Mouse (Mus musculus) CH12.LX (cell line): ENCODE measurements around the gene Ptprm. TPM values are rescaled to one million over a fixed set of nuclear protein-coding genes. Genes with fewer than 3 reads are reported as not detected.

Source experiments
- DNase-seq: peaks from one replicate; pipeline ENCODE4 v3.0.0-alpha.2; 2013; ENCODE audit errors: extremely low read depth
- H3K27ac ChIP-seq: 2 replicates; pipeline ENCODE4 v1.5.1; 2012; ENCODE audit warnings: low read depth, mild to moderate bottlenecking, control low read depth, moderate library complexity; ENCODE audit not compliant: insufficient read depth
- H3K27me3 ChIP-seq: replicated peaks from 2 replicates; pipeline ENCODE3; 2012; ENCODE audit warnings: inconsistent platforms
- H3K36me3 ChIP-seq, 2 experiments: replicated peaks in 1 of 2; 2 replicates each; pipeline versions ENCODE3 to v1.6.1; 2012; ENCODE audit warnings: inconsistent platforms in 1 of 2, low read length in 1 of 2, mild to moderate bottlenecking in 1 of 2, mixed read lengths in 1 of 2, moderate library complexity in 1 of 2; ENCODE audit not compliant: control insufficient read depth in 1 of 2, insufficient read depth in 1 of 2
- H3K4me1 ChIP-seq, 2 experiments: 2 replicates each; pipeline ENCODE4 v1.6.1; 2012; ENCODE audit warnings: inconsistent platforms in 1 of 2, moderate library complexity in 1 of 2; ENCODE audit not compliant: insufficient read depth in 2 of 2, control insufficient read depth in 1 of 2
- H3K4me2 ChIP-seq: 2 replicates; pipeline ENCODE4 v1.6.1; 2012; ENCODE audit warnings: low read depth, mild to moderate bottlenecking, control low read depth; ENCODE audit not compliant: poor library complexity, insufficient read depth, severe bottlenecking
- H3K4me3 ChIP-seq, 3 experiments: fragments of 150-350 bp in 1 of 3; sonication (generic) in 1 of 3; replicated peaks in 1 of 3; 2 replicates each; pipeline versions ENCODE3 to v1.5.1; 2011 to 2012; ENCODE audit warnings: low read depth in 2 of 3, low read length in 2 of 3, mild to moderate bottlenecking in 2 of 3, moderate library complexity in 2 of 3, control low read depth in 1 of 3, improper control_type of control experiment in 1 of 3, inconsistent platforms in 1 of 3, mixed read lengths in 1 of 3; ENCODE audit not compliant: poor library complexity in 1 of 3
- H3K79me2 ChIP-seq: replicated peaks from 2 replicates; pipeline ENCODE4 v1.6.1; 2012; ENCODE audit warnings: mild to moderate bottlenecking, moderate library complexity; ENCODE audit not compliant: control insufficient read depth, poor library complexity, insufficient read depth, severe bottlenecking; ENCODE audit errors: extremely low read depth
- H3K9ac ChIP-seq: 2 replicates; pipeline ENCODE4 v1.6.1; 2012; ENCODE audit warnings: low read depth, mild to moderate bottlenecking, control low read depth, moderate library complexity; ENCODE audit not compliant: insufficient read depth
- H3K9me3 ChIP-seq: replicated peaks from 2 replicates; pipeline ENCODE3; 2012; ENCODE audit warnings: low read length, inconsistent platforms, mixed read lengths
- CHD1 ChIP-seq: IDR thresholded peaks from 2 replicates; pipeline ENCODE4 v1.6.1; 2012; ENCODE audit warnings: low read depth, low read length, improper control_type of control experiment, inconsistent platforms
- E2F4 ChIP-seq: IDR thresholded peaks from 2 replicates; pipeline ENCODE4 v1.6.1; 2011; ENCODE audit warnings: low read depth, low read length, improper control_type of control experiment; ENCODE audit not compliant: insufficient replicate concordance
- EP300 ChIP-seq: IDR thresholded peaks from 2 replicates; pipeline ENCODE4 v1.6.1; 2011; ENCODE audit warnings: low read length, improper control_type of control experiment
- GABPA ChIP-seq: IDR thresholded peaks from 2 replicates; pipeline ENCODE4 v1.6.1; 2012; ENCODE audit warnings: low read depth, low read length, improper control_type of control experiment, inconsistent platforms; ENCODE audit not compliant: insufficient replicate concordance
- HCFC1 ChIP-seq: IDR thresholded peaks from 2 replicates; pipeline ENCODE4 v1.6.1; 2012; ENCODE audit warnings: low read depth, mild to moderate bottlenecking, inconsistent platforms, low read length, improper control_type of control experiment
- IRF4 ChIP-seq: IDR thresholded peaks from 2 replicates; pipeline ENCODE4 v1.6.1; 2014; ENCODE audit warnings: low read depth, mild to moderate bottlenecking, inconsistent platforms, low read length, improper control_type of control experiment
- KAT2A ChIP-seq: IDR thresholded peaks from 2 replicates; pipeline ENCODE4 v1.6.1; 2012; ENCODE audit warnings: low read length, improper control_type of control experiment, inconsistent platforms; ENCODE audit not compliant: insufficient replicate concordance
- MAFK ChIP-seq: IDR thresholded peaks from 2 replicates; pipeline ENCODE4 v1.6.1; 2011; ENCODE audit warnings: low read length, improper control_type of control experiment; ENCODE audit not compliant: insufficient replicate concordance
- MEF2A ChIP-seq: IDR thresholded peaks from 2 replicates; pipeline ENCODE4 v1.6.1; 2014; ENCODE audit warnings: low read depth, mild to moderate bottlenecking, inconsistent platforms, low read length, improper control_type of control experiment, borderline replicate concordance
- MXI1 ChIP-seq: IDR thresholded peaks from 2 replicates; pipeline ENCODE4 v1.6.1; 2011; ENCODE audit warnings: mild to moderate bottlenecking, low read depth, low read length, improper control_type of control experiment
- MYC ChIP-seq: IDR thresholded peaks from 2 replicates; pipeline ENCODE4 v1.6.1; 2011; ENCODE audit warnings: low read depth, mild to moderate bottlenecking, improper control_type of control experiment, low read length
- NRF1 ChIP-seq: IDR thresholded peaks from 2 replicates; pipeline ENCODE4 v1.6.1; 2014; ENCODE audit warnings: low read depth, mild to moderate bottlenecking, inconsistent platforms, low read length, improper control_type of control experiment, moderate library complexity
- RAD21 ChIP-seq: IDR thresholded peaks from 2 replicates; pipeline ENCODE4 v1.6.1; 2011; ENCODE audit warnings: low read depth, mild to moderate bottlenecking, low read length, improper control_type of control experiment, moderate library complexity
- RCOR1 ChIP-seq: conservative IDR thresholded peaks from 2 replicates; pipeline ENCODE4 v1.6.1; 2012; ENCODE audit warnings: low read depth, mild to moderate bottlenecking, inconsistent platforms, low read length, improper control_type of control experiment
- SIN3A ChIP-seq: IDR thresholded peaks from 2 replicates; pipeline ENCODE4 v1.6.1; 2012; ENCODE audit warnings: low read length, improper control_type of control experiment, inconsistent platforms
- SMC3 ChIP-seq: IDR thresholded peaks from 2 replicates; pipeline ENCODE4 v1.6.1; 2011; ENCODE audit warnings: low read depth, low read length, improper control_type of control experiment
- TBP ChIP-seq: conservative IDR thresholded peaks from 2 replicates; pipeline ENCODE4 v1.6.1; 2011; ENCODE audit warnings: low read depth, low read length, improper control_type of control experiment
- USF1 ChIP-seq: IDR thresholded peaks from 2 replicates; pipeline ENCODE4 v1.6.1; 2014; ENCODE audit warnings: low read depth, mild to moderate bottlenecking, inconsistent platforms, low read length, improper control_type of control experiment
- USF2 ChIP-seq: conservative IDR thresholded peaks from 2 replicates; pipeline ENCODE4 v1.6.1; 2011; ENCODE audit warnings: low read depth, low read length, improper control_type of control experiment
- dilution Hi-C: fragments of 300-500 bp; cut with MboI; formaldehyde crosslinking; loops from 2 replicates; pipeline ENCODE4 v1.14.3; 2020; ENCODE audit warnings: low sequenced_read_pairs; ENCODE audit not compliant: extremely low pct_unique_long_range_greater_than_20kb, extremely low pct_ligation_motif_present
- in situ Hi-C: fragments of 300-500 bp; cut with MboI; formaldehyde crosslinking; loops from 3 replicates; pipeline ENCODE4 v1.14.3; 2019; ENCODE audit warnings: low sequenced_read_pairs, low pct_ligation_motif_present, low pct_unique_long_range_greater_than_20kb, mixed read lengths
- polyA plus RNA-seq: library from polyadenylated mRNA; unstranded; fragments of >175 nt; gene quantifications from 2 replicates; pipeline ENCODE4 v1.2.1, GENCODE M21; 2012; ENCODE audit warnings: low read depth; ENCODE audit not compliant: insufficient read length
- total RNA-seq, 2 experiments: library from RNA; depleted of rRNA; stranded (reverse); fragments of 300-350 nt in 1 of 2; fragments of >200 nt in 1 of 2; gene quantifications; 2 replicates each; pipeline ENCODE4 v1.2.3; 2012 to 2014

Ptprm gene
- total and polyA plus RNA-seq, 3 experiments = not detected

- Histone ChIP-seq H3K79me2 (no peaks in the 10 kb centered on the region), H3K9ac (no peak overlapping the region), H3K4me3 (no peak overlapping the region), H3K9me3 (peaks cover 73% of the 10 kb centered on the region), H3K4me1 (no peaks in the 10 kb centered on the region), H3K27me3 (no peaks in the 10 kb centered on the region), H3K4me2 (no peak overlapping the region), H3K36me3 (no peaks in the 10 kb centered on the region), H3K27ac (no peak overlapping the region)
- in situ Hi-C loops (no loop called here), dilution Hi-C loops (no loop called here)
- no peak for TF ChIP-seq IRF4
- TF ChIP-seq E2F4 = no peak
- no peak for TF ChIP-seq MXI1
- TF ChIP-seq MAFK = no peak
- DNase-seq = no peak
Observed at GRCm38 (mm10) chr17:67298269-67298798, 55.9 kb downstream of the Ptprm start.

GRCm38 (mm10) chr17:67296604-67297595 lies 57.4 kb downstream of the Ptprm start:
- H3K9me3 ChIP-seq = peaks cover 70% of the 10 kb centered on the region

GRCm38 (mm10) chr17:67290662-67291240 lies 63.5 kb downstream of the Ptprm start:
- H3K36me3 ChIP-seq = no peaks in the 10 kb centered on the region
- dilution Hi-C loops (no loop called here), in situ Hi-C loops (no loop called here)
- peaks cover 63% of the 10 kb centered on the region for H3K9me3 ChIP-seq
- no peaks in the 10 kb centered on the region for H3K4me1 ChIP-seq
- H3K27ac ChIP-seq = no peak overlapping the region
- H3K4me3 ChIP-seq = no peak overlapping the region
- H3K79me2 ChIP-seq = no peaks in the 10 kb centered on the region
- no peak for TF ChIP-seq TBP
- TF ChIP-seq RAD21 = no peak
- TF ChIP-seq USF1 = no peak
- TF ChIP-seq KAT2A = no peak
- TF ChIP-seq MEF2A = no peak
- TF ChIP-seq EP300 = no peak
- TF ChIP-seq GABPA = no peak
- TF ChIP-seq USF2 = no peak
- no peak for TF ChIP-seq NRF1
- TF ChIP-seq CHD1 = no peak
- TF ChIP-seq RCOR1 = no peak
- no peak for TF ChIP-seq MXI1
- TF ChIP-seq SIN3A = no peak
- no peak overlapping the region for H3K4me2 ChIP-seq
- DNase-seq = no peak
- H3K27me3 ChIP-seq = no peaks in the 10 kb centered on the region
- H3K9ac ChIP-seq = no peak overlapping the region

More at GRCm38 (mm10) chr17:67296604-67297595, 57.4 kb downstream of the Ptprm start:
- Histone ChIP-seq H3K4me3 (no peak overlapping the region), H3K36me3 (no peaks in the 10 kb centered on the region), H3K9ac (no peak overlapping the region), H3K27ac (no peak overlapping the region), H3K4me1 (no peaks in the 10 kb centered on the region), H3K4me2 (no peak overlapping the region), H3K27me3 (no peaks in the 10 kb centered on the region), H3K79me2 (no peaks in the 10 kb centered on the region)
- TF ChIP-seq MYC (no peak), USF2 (no peak), HCFC1 (no peak), SMC3 (no peak), EP300 (no peak)
- dilution Hi-C loops (no loop called here), in situ Hi-C loops (no loop called here)
- no peak for DNase-seq
